Mouse (Mus musculus) embryonic facial prominence, embryonic 13.5 days (tissue): ENCODE data around the gene Tspan3. TPM values are rescaled to one million over a fixed set of nuclear protein-coding genes. Genes with fewer than 3 reads are reported as not detected.

Experiments used
- ATAC-seq: fragments of 200-750 bp; cut with Nextera tagmentation; 2 replicates; pipeline ENCODE4 v1.8.0; 2017; ENCODE audit warnings: low read depth; ENCODE audit not compliant: insufficient number of reproducible peaks, insufficient read depth, low FRiP score, low TSS enrichment
- H3K27ac ChIP-seq: fragments of 300-500 bp; sonication (generic); 2 replicates; pipeline ENCODE4 v1.5.1; 2015; ENCODE audit warnings: moderate library complexity, mild to moderate bottlenecking, inconsistent platforms
- H3K27me3 ChIP-seq: fragments of 300-500 bp; sonication (generic); 2 replicates; pipeline ENCODE4 v1.6.1; 2015; ENCODE audit warnings: mild to moderate bottlenecking, inconsistent platforms
- H3K36me3 ChIP-seq: fragments of 300-500 bp; sonication (generic); 2 replicates; pipeline ENCODE4 v1.6.1; 2015; ENCODE audit warnings: mild to moderate bottlenecking, inconsistent platforms
- H3K4me1 ChIP-seq: fragments of 300-500 bp; sonication (generic); 2 replicates; pipeline ENCODE4 v1.6.1; 2015; ENCODE audit warnings: inconsistent platforms
- H3K4me2 ChIP-seq: fragments of 300-500 bp; sonication (generic); 2 replicates; pipeline ENCODE4 v1.6.1; 2015; ENCODE audit warnings: moderate library complexity, mild to moderate bottlenecking, inconsistent platforms
- H3K4me3 ChIP-seq: fragments of 300-500 bp; sonication (generic); 2 replicates; pipeline ENCODE4 v1.5.1; 2015; ENCODE audit warnings: mild to moderate bottlenecking, inconsistent platforms
- H3K9ac ChIP-seq: fragments of 300-500 bp; sonication (generic); 2 replicates; pipeline ENCODE4 v1.6.1; 2015; ENCODE audit warnings: mild to moderate bottlenecking, inconsistent platforms
- H3K9me3 ChIP-seq: fragments of 300-500 bp; sonication (generic); 2 replicates; pipeline ENCODE4 v1.6.1; 2016; ENCODE audit warnings: inconsistent platforms
- WGBS: fragments of 180-500 bp; shearing (Covaris S2); methylation state at CpG from one replicate; pipeline ENCODE4 v1.1.7; 2015; ENCODE audit warnings: mixed read lengths; 5-methylcytosine and 5-hydroxymethylcytosine counted together
- polyA plus RNA-seq: library from polyadenylated mRNA; unstranded; fragments of >200 nt; fragmentation: Nextera tagmentation; extraction: Ambion mirVana; gene quantifications from 2 replicates; pipeline ENCODE4 v1.2.1, GENCODE M21; 2015

Gene Tspan3
- polyA plus RNA-seq, 1 experiment from 2014 or later, result 480 TPM

GRCm38 (mm10) chr9:56129951-56130350 lies 35.3 kb downstream of the Tspan3 start:
- 97% methylated on average over 3 of the region's 3 CpGs for WGBS
- Histone ChIP-seq H3K4me2 (no peak overlapping the region), H3K4me1 (peaks cover 6% of the 10 kb centered on the region; the same call in 1 of the 2 replicates), H3K27me3 (no peaks in the 10 kb centered on the region), H3K9ac (no peak overlapping the region), H3K36me3 (peaks cover 80% of the 10 kb centered on the region), H3K9me3 (no peaks in the 10 kb centered on the region), H3K27ac (no peak overlapping the region), H3K4me3 (no peak overlapping the region)
- ATAC-seq, result no peak

- peaks cover 63% of the 10 kb centered on the region for H3K36me3 ChIP-seq
- ATAC-seq, result no peak
- H3K9me3 ChIP-seq, result no peaks in the 10 kb centered on the region
- H3K9ac ChIP-seq, result no peak overlapping the region
- peaks cover 8% of the 10 kb centered on the region; the same call in 1 of the 2 replicates for H3K4me1 ChIP-seq
- no peak overlapping the region for H3K4me3 ChIP-seq
- WGBS, result 87% methylated on average over 9 of the region's 9 CpGs
- H3K27ac ChIP-seq, result no peak overlapping the region
- no peak overlapping the region for H3K4me2 ChIP-seq
- no peaks in the 10 kb centered on the region for H3K27me3 ChIP-seq
Measured at GRCm38 (mm10) chr9:56128331-56128730, 36.9 kb downstream of the Tspan3 start.

DNA sequence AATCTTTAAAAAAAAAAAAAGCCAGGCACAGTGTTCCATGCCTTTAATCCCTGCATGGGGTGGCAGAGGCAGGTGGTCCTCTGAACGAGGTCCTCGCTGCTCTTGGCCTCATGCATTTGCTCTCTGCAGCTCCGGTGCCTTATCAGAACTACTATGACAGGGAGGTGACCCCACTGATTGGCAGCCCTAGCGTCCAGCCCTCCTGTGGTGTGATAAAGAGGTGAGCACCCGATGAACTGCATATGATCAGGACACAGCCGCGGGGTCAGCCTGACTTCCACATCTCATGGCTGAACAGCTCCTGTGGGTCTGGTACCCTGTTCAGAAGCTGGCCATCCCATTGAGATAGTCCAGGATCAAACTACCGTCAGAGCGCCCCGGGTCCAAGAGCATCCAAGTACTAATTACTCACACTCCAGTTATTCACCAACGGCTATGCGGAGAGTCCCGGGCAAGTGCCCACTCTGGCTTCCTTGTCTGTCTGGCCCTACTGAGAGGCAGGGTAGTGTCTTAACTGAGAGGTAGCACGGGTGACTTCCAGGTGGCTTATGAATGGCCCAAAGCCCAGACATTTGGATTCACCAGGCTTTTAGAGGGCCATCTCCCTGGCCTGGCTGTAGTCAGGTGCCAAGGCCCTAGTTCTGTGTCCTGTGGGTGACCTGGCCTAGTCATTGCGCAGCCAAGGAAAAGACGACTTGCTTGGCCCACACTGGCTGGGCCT lies 38.7 kb downstream of the Tspan3 start:
- Histone ChIP-seq H3K9me3 (no peaks in the 10 kb centered on the region), H3K4me3 (no peak overlapping the region), H3K27ac (no peak overlapping the region; the same call in 1 of the 2 replicates), H3K4me1 (peaks cover 5% of the 10 kb centered on the region; the same call in 1 of the 2 replicates), H3K27me3 (no peaks in the 10 kb centered on the region), H3K4me2 (no peak overlapping the region), H3K36me3 (peaks cover 47% of the 10 kb centered on the region), H3K9ac (no peak overlapping the region)
- WGBS, result 89% methylated on average over 16 of the region's 16 CpGs
- ATAC-seq, result no peak

- Histone ChIP-seq H3K27me3 (no peaks in the 10 kb centered on the region), H3K4me2 (no peak overlapping the region), H3K4me1 (peaks cover 12% of the 10 kb centered on the region; the same call in 1 of the 2 replicates), H3K27ac (no peak overlapping the region), H3K9me3 (no peaks in the 10 kb centered on the region), H3K36me3 (peaks cover 28% of the 10 kb centered on the region), H3K9ac (no peak overlapping the region), H3K4me3 (no peak overlapping the region)
- 27% methylated on average over 11 of the region's 11 CpGs for WGBS
- ATAC-seq, result no peak
Measured at GRCm38 (mm10) chr9:56124561-56124960, 40.7 kb downstream of the Tspan3 start.

- H3K27me3 ChIP-seq, result no peaks in the 10 kb centered on the region
- no peak overlapping the region for H3K27ac ChIP-seq
- no peaks in the 10 kb centered on the region for H3K9me3 ChIP-seq
- 77% methylated on average over 7 of the region's 7 CpGs for WGBS
- H3K9ac ChIP-seq, result no peak overlapping the region
- peaks cover 19% of the 10 kb centered on the region for H3K36me3 ChIP-seq
- H3K4me2 ChIP-seq, result no peak overlapping the region
- H3K4me1 ChIP-seq, result peaks cover 18% of the 10 kb centered on the region
- ATAC-seq, result no peak
- H3K4me3 ChIP-seq, result no peak overlapping the region
Measured at GRCm38 (mm10) chr9:56123613-56124012, 41.7 kb downstream of the Tspan3 start.

GRCm38 (mm10) chr9:56122973-56123372 lies 42.3 kb downstream of the Tspan3 start:
- H3K4me1 ChIP-seq, result peaks cover 18% of the 10 kb centered on the region
- H3K4me3 ChIP-seq, result no peak overlapping the region
- no peaks in the 10 kb centered on the region for H3K9me3 ChIP-seq
- 67% methylated on average over 8 of the region's 8 CpGs for WGBS
- H3K9ac ChIP-seq, result no peak overlapping the region
- H3K36me3 ChIP-seq, result peaks cover 12% of the 10 kb centered on the region
- ATAC-seq, result no peak
- no peak overlapping the region for H3K4me2 ChIP-seq
- H3K27ac ChIP-seq, result no peak overlapping the region
- no peaks in the 10 kb centered on the region for H3K27me3 ChIP-seq

- 0 out of 2 replicates have a peak overlapping the region, but pooled peaks have one; percentile 46 for H3K9ac ChIP-seq
- H3K4me2 ChIP-seq, result peak overlapping the region; percentile 37
Measured at GRCm38 (mm10) chr9:56121097-56121496, 44.2 kb downstream of the Tspan3 start.

DNA sequence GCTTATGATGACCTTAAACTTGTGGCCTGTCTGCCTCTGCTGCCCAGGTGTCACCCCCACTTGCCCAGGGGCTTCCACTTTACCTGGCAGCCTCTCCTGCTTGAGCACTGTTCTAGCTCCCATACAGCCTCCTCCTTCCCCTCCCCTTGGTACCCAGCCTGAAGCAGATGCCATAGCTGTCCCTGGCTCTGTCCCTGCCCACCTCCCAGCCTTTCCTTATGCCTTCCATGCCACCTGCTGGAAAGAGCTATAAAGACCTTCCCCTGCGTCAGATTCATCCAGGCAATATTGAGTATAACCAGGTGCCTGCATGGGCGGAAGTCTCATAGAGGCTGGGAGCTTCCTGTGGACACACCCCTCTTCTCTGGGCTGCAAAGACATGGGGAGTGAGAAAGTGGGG lies 45.6 kb downstream of the Tspan3 start:
- no peaks in the 10 kb centered on the region for H3K9me3 ChIP-seq
- no peak overlapping the region for H3K9ac ChIP-seq
- no peaks in the 10 kb centered on the region for H3K27me3 ChIP-seq
- no peak overlapping the region for H3K4me2 ChIP-seq
- H3K4me3 ChIP-seq, result no peak overlapping the region
- H3K4me1 ChIP-seq, result peaks cover 13% of the 10 kb centered on the region
- H3K36me3 ChIP-seq, result no peaks in the 10 kb centered on the region
- no peak for ATAC-seq
- 59% methylated on average over 2 of the region's 2 CpGs for WGBS
- H3K27ac ChIP-seq, result no peak overlapping the region

More at GRCm38 (mm10) chr9:56121097-56121496, 44.2 kb downstream of the Tspan3 start:
- ATAC-seq, result no peak
- Histone ChIP-seq H3K4me3 (no peak overlapping the region), H3K4me1 (peaks cover 18% of the 10 kb centered on the region), H3K27me3 (no peaks in the 10 kb centered on the region), H3K27ac (no peak overlapping the region), H3K36me3 (no peaks in the 10 kb centered on the region), H3K9me3 (no peaks in the 10 kb centered on the region)
- WGBS, result 21% methylated on average over 7 of the region's 7 CpGs

DNA sequence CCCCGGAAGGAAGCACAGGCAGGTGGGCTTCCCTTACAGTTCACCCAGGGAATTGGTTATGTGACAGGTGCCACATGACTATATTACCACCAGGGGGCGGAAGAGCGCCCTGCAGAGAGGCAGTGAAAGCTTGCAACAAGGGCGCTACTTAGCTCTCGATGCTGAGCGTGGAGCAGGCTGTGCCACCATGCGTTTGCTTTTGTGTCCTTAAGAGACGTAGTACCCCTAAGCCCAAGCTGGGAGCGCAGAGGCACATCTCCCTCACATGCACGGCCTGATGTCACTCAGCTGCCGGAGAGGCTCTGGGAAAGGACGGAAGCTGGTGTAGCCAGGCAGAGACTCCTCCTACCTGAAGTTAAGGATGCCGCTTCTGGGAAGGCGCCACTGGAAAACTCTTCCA lies 46.7 kb downstream of the Tspan3 start:
- Histone ChIP-seq H3K4me3 (peak overlapping the region; percentile 46), H3K9ac (peak overlapping the region; percentile 70), H3K27me3 (no peaks in the 10 kb centered on the region), H3K4me1 (peaks cover 13% of the 10 kb centered on the region), H3K9me3 (no peaks in the 10 kb centered on the region), H3K4me2 (peak overlapping the region; percentile 79), H3K36me3 (no peaks in the 10 kb centered on the region), H3K27ac (no peak overlapping the region)
- ATAC-seq, result no peak; the same call in 1 of the 2 replicates
- WGBS, result 2% methylated on average over 14 of the region's 14 CpGs

GRCm38 (mm10) chr9:56118091-56118490 lies 47.2 kb downstream of the Tspan3 start:
- peak overlapping the region; percentile 79 for H3K4me2 ChIP-seq
- 82% methylated on average over 5 of the region's 5 CpGs for WGBS
- no peak for ATAC-seq

GRCm38 (mm10) chr9:56108174-56108573 lies 57.1 kb downstream of the Tspan3 start:
- no peaks in the 10 kb centered on the region for H3K9me3 ChIP-seq
- no peak overlapping the region for H3K4me3 ChIP-seq
- no peaks in the 10 kb centered on the region for H3K27me3 ChIP-seq
- H3K27ac ChIP-seq, result no peak overlapping the region
- H3K9ac ChIP-seq, result no peak overlapping the region
- peaks cover 11% of the 10 kb centered on the region for H3K4me1 ChIP-seq
- H3K4me2 ChIP-seq, result no peak overlapping the region
- H3K36me3 ChIP-seq, result no peaks in the 10 kb centered on the region
- no peak for ATAC-seq
- WGBS, result 76% methylated on average over 5 of the region's 5 CpGs

More at GRCm38 (mm10) chr9:56118091-56118490, 47.2 kb downstream of the Tspan3 start:
- Histone ChIP-seq H3K4me3 (no peak overlapping the region), H3K9ac (no peak overlapping the region; the same call in 1 of the 2 replicates), H3K4me1 (peaks cover 16% of the 10 kb centered on the region), H3K36me3 (no peaks in the 10 kb centered on the region), H3K9me3 (no peaks in the 10 kb centered on the region), H3K27me3 (no peaks in the 10 kb centered on the region), H3K27ac (no peak overlapping the region)

GRCm38 (mm10) chr9:56107527-56107926 lies 57.8 kb downstream of the Tspan3 start:
- Histone ChIP-seq H3K4me3 (no peak overlapping the region), H3K9ac (no peak overlapping the region), H3K4me2 (no peak overlapping the region), H3K4me1 (peaks cover 5% of the 10 kb centered on the region), H3K27me3 (no peaks in the 10 kb centered on the region), H3K36me3 (no peaks in the 10 kb centered on the region), H3K27ac (no peak overlapping the region), H3K9me3 (no peaks in the 10 kb centered on the region)
- no peak for ATAC-seq
- 74% methylated on average over 6 of the region's 6 CpGs for WGBS
